Mouse (Mus musculus) hindbrain, embryonic 11.5 days (tissue): ENCODE measurements around the gene Yeats4. TPM values are rescaled to one million over a fixed set of nuclear protein-coding genes. Genes with fewer than 3 reads are reported as not detected.
A peak's percentile ranks its signal among the peaks of the same experiment; 100 is the strongest.

Experiments
- ATAC-seq: fragments of 200-750 bp; cut with Nextera tagmentation; 2 replicates; pipeline ENCODE4 v1.8.0; 2017; ENCODE audit warnings: mild to moderate bottlenecking, moderate TSS enrichment, moderate library complexity; ENCODE audit not compliant: low FRiP score
- DNase-seq: peaks from one replicate; pipeline ENCODE4 v3.0.0-alpha.2; 2015; ENCODE audit warnings: low spot score
- H3K27ac ChIP-seq: fragments of 300-500 bp; sonication (generic); 2 replicates; pipeline ENCODE4 v1.5.1; 2014; ENCODE audit warnings: mild to moderate bottlenecking, low read depth, low read length
- H3K27me3 ChIP-seq: fragments of 300-500 bp; sonication (generic); 2 replicates; pipeline ENCODE4 v1.6.1; 2014; ENCODE audit warnings: mild to moderate bottlenecking, low read length, moderate library complexity, mixed read lengths; ENCODE audit not compliant: control insufficient read depth, insufficient read depth
- H3K36me3 ChIP-seq: fragments of 300-500 bp; sonication (generic); 2 replicates; pipeline ENCODE4 v1.6.1; 2014; ENCODE audit warnings: mild to moderate bottlenecking, low read length, moderate library complexity, mixed read lengths; ENCODE audit not compliant: control insufficient read depth, insufficient read depth
- H3K4me1 ChIP-seq: fragments of 300-500 bp; sonication (generic); replicated peaks from 2 replicates; pipeline ENCODE4 v1.6.1; 2014; ENCODE audit warnings: low read length, mixed read lengths; ENCODE audit not compliant: control insufficient read depth, insufficient read depth
- H3K4me2 ChIP-seq: fragments of 300-500 bp; sonication (generic); replicated peaks from 2 replicates; pipeline ENCODE4 v1.6.1; 2014; ENCODE audit warnings: mild to moderate bottlenecking, low read depth, low read length
- H3K4me3 ChIP-seq: fragments of 300-500 bp; sonication (generic); 2 replicates; pipeline ENCODE4 v1.5.1; 2014; ENCODE audit warnings: low read depth, low read length
- H3K9ac ChIP-seq: fragments of 300-500 bp; sonication (generic); 2 replicates; pipeline ENCODE4 v1.6.1; 2014; ENCODE audit warnings: low read depth, low read length
- H3K9me3 ChIP-seq: fragments of 300-500 bp; sonication (generic); 2 replicates; pipeline ENCODE4 v1.6.1; 2016; ENCODE audit warnings: low read length; ENCODE audit not compliant: control insufficient read depth
- WGBS: fragments of 180-500 bp; shearing (Covaris S2); extraction: QIAGEN DNeasy Blood & Tissue Kit; methylation state at CpG from one replicate; pipeline ENCODE4 v1.1.7; 2014; 5-methylcytosine and 5-hydroxymethylcytosine counted together
- polyA plus RNA-seq: library from polyadenylated mRNA; unstranded; fragments of >200 nt; fragmentation: Nextera tagmentation; extraction: Ambion mirVana; gene quantifications from 2 replicates; pipeline ENCODE4 v1.2.1, GENCODE M21; 2014

The Yeats4 gene
- polyA plus RNA-seq, 1 experiment from 2014 or later, result 141 TPM

GRCm38 (mm10) chr10:117223758-117224101 is 577 bp downstream of the Yeats4 start:
- Histone ChIP-seq H3K9ac (peak overlapping the region; percentile 83), H3K4me2 (peak overlapping the region; percentile 47), H3K9me3 (no peaks in the 10 kb centered on the region), H3K27ac (no peak overlapping the region), H3K4me3 (peak overlapping the region; percentile 61), H3K27me3 (no peaks in the 10 kb centered on the region), H3K36me3 (peaks cover 10% of the 10 kb centered on the region; the same call in 1 of the 2 replicates), H3K4me1 (peaks cover 5% of the 10 kb centered on the region)
- WGBS, result 0% methylated on average over 9 of the region's 9 CpGs
- no peak; the same call in 1 of the 2 replicates for ATAC-seq
- no peak for DNase-seq

- Histone ChIP-seq H3K27ac (no peak overlapping the region), H3K4me3 (no peak overlapping the region), H3K36me3 (peaks cover 18% of the 10 kb centered on the region), H3K4me1 (peaks cover 5% of the 10 kb centered on the region), H3K4me2 (0 out of 2 replicates have a peak overlapping the region, but pooled peaks have one; percentile 47), H3K27me3 (no peaks in the 10 kb centered on the region), H3K9me3 (no peaks in the 10 kb centered on the region), H3K9ac (no peak overlapping the region)
- 71% methylated on average over 3 of the region's 3 CpGs for WGBS
- ATAC-seq, result no peak
- DNase-seq, result no peak
These were observed 1.5 kb downstream of the Yeats4 start for GRCm38 (mm10) chr10:117222821-117223220.

- H3K9ac ChIP-seq, result no peak overlapping the region
- H3K9me3 ChIP-seq, result no peaks in the 10 kb centered on the region
- 95% methylated on average over 8 of the region's 8 CpGs for WGBS
- peaks cover 28% of the 10 kb centered on the region for H3K36me3 ChIP-seq
- no peak overlapping the region for H3K4me3 ChIP-seq
- DNase-seq (no peak), ATAC-seq (no peak)
- peaks cover 5% of the 10 kb centered on the region for H3K4me1 ChIP-seq
- no peak overlapping the region for H3K27ac ChIP-seq
- no peaks in the 10 kb centered on the region for H3K27me3 ChIP-seq
- no peak overlapping the region for H3K4me2 ChIP-seq
These were observed 6.0 kb downstream of the Yeats4 start for GRCm38 (mm10) chr10:117218351-117218750.

GRCm38 (mm10) chr10:117217246-117217840 is 7.0 kb downstream of the Yeats4 start:
- Histone ChIP-seq H3K4me1 (no peaks in the 10 kb centered on the region; the same call in 1 of the 2 replicates), H3K36me3 (peaks cover 27% of the 10 kb centered on the region), H3K9me3 (no peaks in the 10 kb centered on the region), H3K27ac (no peak overlapping the region), H3K4me2 (no peak overlapping the region), H3K27me3 (no peaks in the 10 kb centered on the region), H3K4me3 (no peak overlapping the region), H3K9ac (no peak overlapping the region)
- DNase-seq (no peak), ATAC-seq (no peak)
- 83% methylated on average over 20 of the region's 20 CpGs for WGBS

GRCm38 (mm10) chr10:117216793-117217192 is 7.5 kb downstream of the Yeats4 start:
- Histone ChIP-seq H3K4me3 (no peak overlapping the region), H3K36me3 (peaks cover 24% of the 10 kb centered on the region), H3K27me3 (no peaks in the 10 kb centered on the region), H3K27ac (no peak overlapping the region), H3K4me1 (no peaks in the 10 kb centered on the region; the same call in 1 of the 2 replicates), H3K4me2 (no peak overlapping the region), H3K9ac (no peak overlapping the region), H3K9me3 (no peaks in the 10 kb centered on the region)
- no peak for ATAC-seq
- WGBS, result 68% methylated on average over 5 of the region's 5 CpGs
- DNase-seq, result peak; percentile 67

GRCm38 (mm10) chr10:117216132-117216495 is 8.2 kb downstream of the Yeats4 start:
- Histone ChIP-seq H3K36me3 (peaks cover 24% of the 10 kb centered on the region), H3K4me1 (no peaks in the 10 kb centered on the region), H3K27ac (no peak overlapping the region), H3K9me3 (no peaks in the 10 kb centered on the region), H3K27me3 (no peaks in the 10 kb centered on the region), H3K4me3 (no peak overlapping the region), H3K9ac (no peak overlapping the region), H3K4me2 (no peak overlapping the region)
- no peak for DNase-seq
- ATAC-seq, result no peak
- WGBS, result 96% methylated on average over 9 of the region's 9 CpGs

GRCm38 (mm10) chr10:117215409-117216131 is 8.7 kb downstream of the Yeats4 start:
- no peak for DNase-seq
- ATAC-seq, result no peak
- no peaks in the 10 kb centered on the region for H3K4me1 ChIP-seq
- H3K4me3 ChIP-seq, result no peak overlapping the region
- H3K9ac ChIP-seq, result no peak overlapping the region
- H3K4me2 ChIP-seq, result no peak overlapping the region
- H3K27me3 ChIP-seq, result no peaks in the 10 kb centered on the region
- no peak overlapping the region for H3K27ac ChIP-seq
- peaks cover 22% of the 10 kb centered on the region for H3K36me3 ChIP-seq
- WGBS, result 95% methylated on average over 25 of the region's 25 CpGs
- no peaks in the 10 kb centered on the region for H3K9me3 ChIP-seq

- Histone ChIP-seq H3K27ac (no peak overlapping the region), H3K9me3 (no peaks in the 10 kb centered on the region), H3K36me3 (0 out of 2 replicates have a peak, but pooled peaks cover 3% of the 10 kb centered on the region), H3K4me1 (no peaks in the 10 kb centered on the region), H3K4me3 (no peak overlapping the region), H3K9ac (no peak overlapping the region), H3K4me2 (no peak overlapping the region), H3K27me3 (no peaks in the 10 kb centered on the region)
- WGBS, result 91% methylated on average over 6 of the region's 6 CpGs
- DNase-seq, result no peak
- no peak for ATAC-seq
These were observed 13.3 kb downstream of the Yeats4 start for GRCm38 (mm10) chr10:117211023-117211422.

GRCm38 (mm10) chr10:117209469-117209938 is 14.8 kb downstream of the Yeats4 start:
- H3K9me3 ChIP-seq, result no peaks in the 10 kb centered on the region
- H3K4me2 ChIP-seq, result peak overlapping the region; percentile 28; the same call in 1 of the 2 replicates
- no peaks in the 10 kb centered on the region for H3K4me1 ChIP-seq
- peak; percentile 65; the same call in 1 of the 2 replicates for ATAC-seq
- H3K9ac ChIP-seq, result no peak overlapping the region
- no peak overlapping the region for H3K27ac ChIP-seq
- DNase-seq, result peak; percentile 78
- no peak overlapping the region for H3K4me3 ChIP-seq
- H3K36me3 ChIP-seq, result 0 out of 2 replicates have a peak, but pooled peaks cover under 1% of the 10 kb centered on the region
- WGBS, result 30% methylated on average over 11 of the region's 11 CpGs
- H3K27me3 ChIP-seq, result no peaks in the 10 kb centered on the region
